Mouse (Mus musculus) midbrain, embryonic 16.5 days (tissue): ENCODE results near the gene Plcxd3. TPM values are rescaled to one million over a fixed set of nuclear protein-coding genes. Genes with fewer than 3 reads are reported as not detected.

Source experiments
- ATAC-seq: fragments of 200-750 bp; cut with Nextera tagmentation; 2 replicates; pipeline ENCODE4 v1.8.0; 2017; ENCODE audit warnings: moderate TSS enrichment
- H3K27ac ChIP-seq: fragments of 300-500 bp; sonication (generic); 2 replicates; pipeline ENCODE4 v1.5.1; 2014; ENCODE audit warnings: mild to moderate bottlenecking, low read length, mixed read lengths
- H3K27me3 ChIP-seq: fragments of 300-500 bp; sonication (generic); 2 replicates; pipeline ENCODE4 v1.6.1; 2014; ENCODE audit warnings: low read depth, low read length, mixed read lengths; ENCODE audit not compliant: control insufficient read depth, insufficient read depth
- H3K36me3 ChIP-seq: fragments of 300-500 bp; sonication (generic); 2 replicates; pipeline ENCODE4 v1.6.1; 2014; ENCODE audit warnings: mild to moderate bottlenecking, low read length, moderate library complexity, mixed read lengths; ENCODE audit not compliant: control insufficient read depth, insufficient read depth
- H3K4me1 ChIP-seq: fragments of 300-500 bp; sonication (generic); 2 replicates; pipeline ENCODE4 v1.6.1; 2014; ENCODE audit warnings: mild to moderate bottlenecking, low read length, mixed read lengths; ENCODE audit not compliant: control insufficient read depth, insufficient read depth
- H3K4me2 ChIP-seq: fragments of 300-500 bp; sonication (generic); 2 replicates; pipeline ENCODE4 v1.6.1; 2014; ENCODE audit warnings: mild to moderate bottlenecking, low read length, mixed read lengths
- H3K4me3 ChIP-seq: fragments of 300-500 bp; sonication (generic); 2 replicates; pipeline ENCODE4 v1.5.1; 2014; ENCODE audit warnings: low read depth, mild to moderate bottlenecking, low read length, moderate library complexity, mixed read lengths
- H3K9ac ChIP-seq: fragments of 300-500 bp; sonication (generic); 2 replicates; pipeline ENCODE4 v1.6.1; 2014; ENCODE audit warnings: low read depth, low read length, mixed read lengths
- H3K9me3 ChIP-seq: fragments of 300-500 bp; sonication (generic); replicated peaks from 2 replicates; pipeline ENCODE4 v1.6.1; 2014; ENCODE audit warnings: mild to moderate bottlenecking, low read length, mixed read lengths; ENCODE audit not compliant: control insufficient read depth, poor library complexity, severe bottlenecking
- WGBS: fragments of 180-500 bp; shearing (Covaris S2); extraction: QIAGEN DNeasy Blood & Tissue Kit; methylation state at CpG from one replicate; pipeline ENCODE4 v1.1.7; 2014; 5-methylcytosine and 5-hydroxymethylcytosine counted together
- polyA plus RNA-seq: library from polyadenylated mRNA; unstranded; fragments of >200 nt; fragmentation: Nextera tagmentation; extraction: Ambion mirVana; gene quantifications from 2 replicates; pipeline ENCODE4 v1.2.1, GENCODE M21; 2015

Plcxd3 gene
- polyA plus RNA-seq, 1 experiment from 2014 or later: 104 TPM

GRCm38 (mm10) chr15:4605630-4606029, 230.3 kb downstream of the Plcxd3 start:
- Histone ChIP-seq H3K36me3 (no peaks in the 10 kb centered on the region), H3K4me1 (no peaks in the 10 kb centered on the region), H3K9ac (no peak overlapping the region), H3K27me3 (no peaks in the 10 kb centered on the region), H3K9me3 (no peaks in the 10 kb centered on the region), H3K4me2 (no peak overlapping the region), H3K27ac (no peak overlapping the region), H3K4me3 (no peak overlapping the region)
- WGBS: 89% methylated on average over 6 of the region's 6 CpGs
- no peak for ATAC-seq
